Mouse (Mus musculus): ENCODE results near the gene Slc6a8.

Slc6a8 gene

GRCm38 (mm10) chrX:73685629-73686028, 12.7 kb downstream of the Slc6a8 start:
- peak; percentile 66 for DNase-seq

GRCm38 (mm10) chrX:73690917-73691629, 18.1 kb downstream of the Slc6a8 start:
- peak; percentile 61 for DNase-seq

- no peak for DNase-seq
Observed at GRCm38 (mm10) chrX:73700472-73700871, 27.5 kb downstream of the Slc6a8 start.

GRCm38 (mm10) chrX:73715476-73716108, 42.6 kb downstream of the Slc6a8 start:
- DNase-seq = peak; percentile 47

GRCm38 (mm10) chrX:73716109-73716661, 43.2 kb downstream of the Slc6a8 start, which contains the start of the genes Bcap31 and Abcd1:
TSS of gene Bcap31 (minus strand) at chrX:73716175.
TSS of gene Abcd1 (plus strand) at chrX:73716597.
- peak; percentile 95 for DNase-seq

GRCm38 (mm10) chrX:73716709-73717545, 44.0 kb downstream of the Slc6a8 start:
- peak; percentile 13 for DNase-seq

- DNase-seq = peak; percentile 8
Observed at GRCm38 (mm10) chrX:73717667-73718066, 44.7 kb downstream of the Slc6a8 start.

GRCm38 (mm10) chrX:73718271-73718670, 45.3 kb downstream of the Slc6a8 start:
- DNase-seq = peak; percentile 12

- DNase-seq = peak; percentile 54
Observed at GRCm38 (mm10) chrX:73718686-73719362, 45.9 kb downstream of the Slc6a8 start.

- no peak for DNase-seq
Observed at GRCm38 (mm10) chrX:73730908-73731307, 58.0 kb downstream of the Slc6a8 start.

Data from kidney, adult 18-20 months (tissue).